ENCODE assay signal across 25 mouse cellular contexts in the genomic region with DNA sequence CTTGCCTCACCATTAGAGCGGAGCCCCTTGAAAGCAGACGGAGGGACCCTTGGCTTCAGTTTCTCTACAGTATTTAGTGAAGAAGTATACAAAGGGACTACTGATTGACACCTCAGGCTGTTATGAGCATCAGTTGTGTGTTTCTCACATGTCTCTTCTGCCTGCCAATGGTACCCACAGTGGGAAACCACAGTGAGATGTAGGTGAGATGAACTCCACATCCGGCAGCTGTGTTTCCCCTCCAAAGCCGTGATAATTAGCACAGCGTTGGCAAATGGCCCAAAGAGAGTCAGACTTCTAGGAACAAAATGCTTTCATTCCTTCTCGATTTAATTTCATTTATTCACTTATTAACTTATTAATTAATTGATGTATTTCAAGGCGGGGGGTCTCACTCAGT. TPM values are rescaled to one million over a fixed set of nuclear protein-coding genes. Genes with fewer than 3 reads are reported as not detected.
DNase-seq lines count a peak whose midpoint lies in the region; ATAC-seq and TF ChIP-seq lines count a peak whose summit lies in the region.
"Had no signal": no experiment of that assay in that cellular context is flagged by ENCODE, and none has a peak within 500 bp of the region (broad histone marks: within the 10 kb centered on the region; RNA-seq: fewer than 3 reads in every experiment).

No protein-coding gene starts in this region.

- peaks cover 16% of the 10 kb centered on the region for H3K4me1 ChIP-seq in forebrain, embryonic 14.5 days (ENCODE audit: control insufficient read depth, insufficient read depth, low read length)
- peaks cover 27% of the 10 kb centered on the region for H3K4me1 ChIP-seq in forebrain, embryonic 12.5 days
- H3K4me1 ChIP-seq in thymus, adult 2 months (replicated peaks; ENCODE audit: control insufficient read depth, insufficient read depth, low read length), result peaks cover 4% of the 10 kb centered on the region

- no peak for TF ChIP-seq CTCF in thymus, adult 2 months (IDR thresholded peaks at IDR 0.05; ENCODE audit: borderline replicate concordance, control insufficient read depth, extremely low read depth, insufficient read depth, low read length, poor library complexity)

- H3K4me3 ChIP-seq in forebrain, embryonic 14.5 days (ENCODE audit: low read depth, low read length), result no peak overlapping the region
- no peak overlapping the region for H3K4me3 ChIP-seq in forebrain, embryonic 12.5 days (replicated peaks)
- H3K4me3 ChIP-seq in thymus, adult 2 months (ENCODE audit: control insufficient read depth, insufficient read depth, low read length), result no peak overlapping the region
- H3K4me3 ChIP-seq: embryonic facial prominence, embryonic 15.5 days; heart, embryonic 13.5 days; left cerebral cortex, adult 2 months; limb, embryonic 12.5 days; liver, embryonic 12.5 days had no signal

- no peak for ATAC-seq in forebrain, embryonic 14.5 days
- ATAC-seq in forebrain, embryonic 12.5 days (ENCODE audit: low FRiP score), result no peak
- ATAC-seq: hindbrain, embryonic 16.5 days; liver, embryonic 12.5 days; midbrain, embryonic 16.5 days had no signal

- no peak overlapping the region for H3K9ac ChIP-seq in forebrain, embryonic 14.5 days (ENCODE audit: low read length)
- H3K9ac ChIP-seq in forebrain, embryonic 12.5 days, result no peak overlapping the region
- H3K9ac ChIP-seq: embryonic facial prominence, embryonic 15.5 days; heart, embryonic 13.5 days; limb, embryonic 12.5 days; liver, embryonic 12.5 days had no signal

- no peaks in the 10 kb centered on the region for H3K27me3 ChIP-seq in forebrain, embryonic 14.5 days (replicated peaks; ENCODE audit: control insufficient read depth, insufficient read depth, low read length)
- H3K27me3 ChIP-seq in forebrain, embryonic 12.5 days, result peaks cover 13% of the 10 kb centered on the region; the same call in 1 of the 2 replicates
- H3K27me3 ChIP-seq in thymus, adult 2 months (ENCODE audit: control insufficient read depth, insufficient read depth, low read length), result no peaks in the 10 kb centered on the region; the same call in 1 of the 2 replicates

- H3K36me3 ChIP-seq in forebrain, embryonic 14.5 days (ENCODE audit: control insufficient read depth, insufficient read depth, low read length), result no peaks in the 10 kb centered on the region
- H3K36me3 ChIP-seq in forebrain, embryonic 12.5 days (replicated peaks), result no peaks in the 10 kb centered on the region
- no peaks in the 10 kb centered on the region for H3K36me3 ChIP-seq in thymus, adult 2 months (ENCODE audit: control insufficient read depth, insufficient read depth, low read length)
- H3K36me3 ChIP-seq: embryonic facial prominence, embryonic 15.5 days; heart, embryonic 13.5 days; limb, embryonic 12.5 days; liver, embryonic 12.5 days had no signal

- peak; percentile 72 for DNase-seq in forebrain, embryonic 14.5 days (ENCODE audit: low spot score)
- DNase-seq in induced T-regulatory cell, adult 2 months (ENCODE audit: low read depth), result peak; percentile 82
- peak; percentile 62 for DNase-seq in thymus, adult 2 months
- no peak for DNase-seq in retina, embryonic 14.5 days (ENCODE audit: low spot score)
- DNase-seq in kidney, adult 8-10 months, result no peak
- no peak for DNase-seq in left cerebral cortex, postnatal 4 days
- DNase-seq in left cerebral cortex, postnatal 14 days (ENCODE audit: low spot score in 2 of 2), result no peak
- DNase-seq: adrenal gland, postnatal 10 days; cerebellum, adult 11 months; cerebellum, postnatal 25 days; gastrocnemius, postnatal 14 days; heart, adult 18-20 months; kidney, adult 2 months; kidney, postnatal 25 days; layer of hippocampus, adult 9-11 months; lung, adult 2 months had no signal

- WGBS in forebrain, embryonic 14.5 days, result 51% methylated on average over 7 of the region's 7 CpGs
- WGBS in forebrain, embryonic 12.5 days, result 72% methylated on average over 7 of the region's 7 CpGs
- 14% methylated on average over 7 of the region's 7 CpGs for WGBS in thymus, adult 2 months

- TF ChIP-seq POLR2A in thymus, adult 2 months (IDR thresholded peaks at IDR 0.05; ENCODE audit: control insufficient read depth, extremely low read depth, insufficient read depth, low read length, poor library complexity), result no peak

- no peak overlapping the region for H3K27ac ChIP-seq in forebrain, embryonic 14.5 days (ENCODE audit: low read depth, low read length)
- no peak overlapping the region for H3K27ac ChIP-seq in forebrain, embryonic 12.5 days
- H3K27ac ChIP-seq in thymus, adult 2 months (ENCODE audit: control insufficient read depth, insufficient read depth, low read length), result no peak overlapping the region
- H3K27ac ChIP-seq: embryonic facial prominence, embryonic 15.5 days; heart, embryonic 13.5 days; left cerebral cortex, adult 2 months; limb, embryonic 12.5 days; liver, embryonic 12.5 days had no signal

- intact Hi-C loops in left cerebral cortex, postnatal 4 days (cut with DNase I), result no loop called here
- intact Hi-C loops in left cerebral cortex, postnatal 14 days (cut with DNase I), result no loop called here

- no peaks in the 10 kb centered on the region for H3K9me3 ChIP-seq in forebrain, embryonic 14.5 days (replicated peaks; ENCODE audit: control insufficient read depth, low read length)
- H3K9me3 ChIP-seq in forebrain, embryonic 12.5 days, result no peaks in the 10 kb centered on the region
- H3K9me3 ChIP-seq: embryonic facial prominence, embryonic 15.5 days; heart, embryonic 13.5 days; limb, embryonic 12.5 days; liver, embryonic 12.5 days had no signal

- H3K4me2 ChIP-seq in forebrain, embryonic 14.5 days (ENCODE audit: low read length), result no peak overlapping the region
- H3K4me2 ChIP-seq in forebrain, embryonic 12.5 days, result no peak overlapping the region
- H3K4me2 ChIP-seq: embryonic facial prominence, embryonic 15.5 days; heart, embryonic 13.5 days; limb, embryonic 12.5 days; liver, embryonic 12.5 days had no signal

RNA-seq across cellular contexts. Expression of a gene that starts 4.3 kb away (rescaled TPM):
- 18.9 and 21.8 TPM in 2 replicates for polyA plus RNA-seq in forebrain, embryonic 14.5 days (2014; fragmentation: Nextera tagmentation; extraction: Ambion mirVana)
- 11.1 and 12.4 TPM in 2 replicates for polyA plus RNA-seq in forebrain, embryonic 12.5 days (2016; fragmentation: Nextera tagmentation; extraction: Ambion mirVana)
- polyA plus RNA-seq in thymus, adult 2 months (2012; rRNA removed), result 0.07 TPM in 1 of 2 replicates, not detected in the other
- total RNA-seq in left cerebral cortex, postnatal 4 days (2021), result 10 to 100 TPM; 18.7 to 27.1 TPM
- 10 to 100 TPM; 38.3 to 57.6 TPM for total RNA-seq in left cerebral cortex, postnatal 14 days (2021)
- total RNA-seq: gastrocnemius, postnatal 14 days; heart, adult 18-20 months; heart, postnatal 25 days had no signal
- polyA plus RNA-seq: lung, adult 2 months had no signal

RNA-seq across cellular contexts. Expression of a gene that starts 25.8 kb away (rescaled TPM):
- polyA plus RNA-seq in forebrain, embryonic 14.5 days (2014; fragmentation: Nextera tagmentation; extraction: Ambion mirVana), result 18.2 and 21.8 TPM in 2 replicates
- 16.3 and 19.3 TPM in 2 replicates for polyA plus RNA-seq in forebrain, embryonic 12.5 days (2016; fragmentation: Nextera tagmentation; extraction: Ambion mirVana)
- polyA plus RNA-seq in thymus, adult 2 months (2012; rRNA removed), result 3.8 and 4.5 TPM in 2 replicates
- total RNA-seq in left cerebral cortex, postnatal 4 days (2021), result 100 to 1,000 TPM; 102 to 105 TPM
- 10 to 100 TPM; 17.9 to 22.0 TPM for total RNA-seq in left cerebral cortex, postnatal 14 days (2021)

RNA-seq across cellular contexts. Expression of a gene that starts 28.3 kb away (rescaled TPM):
- 0.24 and 0.79 TPM in 2 replicates for polyA plus RNA-seq in forebrain, embryonic 14.5 days (2014; fragmentation: Nextera tagmentation; extraction: Ambion mirVana)
- polyA plus RNA-seq in forebrain, embryonic 12.5 days (2016; fragmentation: Nextera tagmentation; extraction: Ambion mirVana), result 1.6 and 2.8 TPM in 2 replicates
- 2.6 and 3.8 TPM in 2 replicates for polyA plus RNA-seq in thymus, adult 2 months (2012; rRNA removed)
- 1 to 10 TPM in 1 of 2 experiments, under 1 TPM in 1; 0.92 to 1.4 TPM for total RNA-seq in left cerebral cortex, postnatal 4 days (2021)
- total RNA-seq in left cerebral cortex, postnatal 14 days (2021), result under 1 TPM; 0.34 to 0.99 TPM

RNA-seq across cellular contexts. Expression of a gene that starts 39.7 kb away (rescaled TPM):
- polyA plus RNA-seq in forebrain, embryonic 14.5 days (2014; fragmentation: Nextera tagmentation; extraction: Ambion mirVana), result 80.7 and 97.1 TPM in 2 replicates
- 93.1 and 98.4 TPM in 2 replicates for polyA plus RNA-seq in forebrain, embryonic 12.5 days (2016; fragmentation: Nextera tagmentation; extraction: Ambion mirVana)
- 688 and 743 TPM in 2 replicates for polyA plus RNA-seq in thymus, adult 2 months (2012; rRNA removed)
- 100 to 1,000 TPM; 123 to 134 TPM for total RNA-seq in left cerebral cortex, postnatal 4 days (2021)
- total RNA-seq in left cerebral cortex, postnatal 14 days (2021), result 100 to 1,000 TPM; 107 to 116 TPM

RNA-seq across cellular contexts. Expression of a gene that starts 42.7 kb away (rescaled TPM):
- polyA plus RNA-seq in forebrain, embryonic 14.5 days (2014; fragmentation: Nextera tagmentation; extraction: Ambion mirVana), result 17.3 and 18.2 TPM in 2 replicates
- 55.2 and 55.9 TPM in 2 replicates for polyA plus RNA-seq in forebrain, embryonic 12.5 days (2016; fragmentation: Nextera tagmentation; extraction: Ambion mirVana)
- 1.7 and 2.0 TPM in 2 replicates for polyA plus RNA-seq in thymus, adult 2 months (2012; rRNA removed)
- total RNA-seq in left cerebral cortex, postnatal 4 days (2021), result 10 to 100 TPM; 12.5 to 13.8 TPM
- total RNA-seq in left cerebral cortex, postnatal 14 days (2021), result 10 to 100 TPM in 1 of 2 experiments, 1 to 10 TPM in 1; 8.7 to 11.9 TPM

Comparison
In these comparisons a context has a peak if more than half of its experiments do, and no peak if none do; other contexts are left out.
1. DNase-seq: peak in forebrain, embryonic 14.5 days (single experiment), induced T-regulatory cell, adult 2 months (single experiment) and thymus, adult 2 months (single experiment); none in retina, embryonic 14.5 days (single experiment), kidney, adult 8-10 months (0 of 2), left cerebral cortex, postnatal 4 days (single experiment) and left cerebral cortex, postnatal 14 days (0 of 2).
2. RNA of a gene that starts 4.3 kb away (polyA plus RNA-seq): 18.9 to 21.8 TPM in forebrain, embryonic 14.5 days and 11.1 to 12.4 TPM in forebrain, embryonic 12.5 days; 0.07 TPM in thymus, adult 2 months; every median in the first group is over 10 times any median in the second.